Mouse (Mus musculus): Measurements from ENCODE around the gene N4bp1. TPM values are rescaled to one million over a fixed set of nuclear protein-coding genes. Genes with fewer than 3 reads are reported as not detected.

The N4bp1 gene
- 21.6 TPM for total RNA-seq (2023)

DNA sequence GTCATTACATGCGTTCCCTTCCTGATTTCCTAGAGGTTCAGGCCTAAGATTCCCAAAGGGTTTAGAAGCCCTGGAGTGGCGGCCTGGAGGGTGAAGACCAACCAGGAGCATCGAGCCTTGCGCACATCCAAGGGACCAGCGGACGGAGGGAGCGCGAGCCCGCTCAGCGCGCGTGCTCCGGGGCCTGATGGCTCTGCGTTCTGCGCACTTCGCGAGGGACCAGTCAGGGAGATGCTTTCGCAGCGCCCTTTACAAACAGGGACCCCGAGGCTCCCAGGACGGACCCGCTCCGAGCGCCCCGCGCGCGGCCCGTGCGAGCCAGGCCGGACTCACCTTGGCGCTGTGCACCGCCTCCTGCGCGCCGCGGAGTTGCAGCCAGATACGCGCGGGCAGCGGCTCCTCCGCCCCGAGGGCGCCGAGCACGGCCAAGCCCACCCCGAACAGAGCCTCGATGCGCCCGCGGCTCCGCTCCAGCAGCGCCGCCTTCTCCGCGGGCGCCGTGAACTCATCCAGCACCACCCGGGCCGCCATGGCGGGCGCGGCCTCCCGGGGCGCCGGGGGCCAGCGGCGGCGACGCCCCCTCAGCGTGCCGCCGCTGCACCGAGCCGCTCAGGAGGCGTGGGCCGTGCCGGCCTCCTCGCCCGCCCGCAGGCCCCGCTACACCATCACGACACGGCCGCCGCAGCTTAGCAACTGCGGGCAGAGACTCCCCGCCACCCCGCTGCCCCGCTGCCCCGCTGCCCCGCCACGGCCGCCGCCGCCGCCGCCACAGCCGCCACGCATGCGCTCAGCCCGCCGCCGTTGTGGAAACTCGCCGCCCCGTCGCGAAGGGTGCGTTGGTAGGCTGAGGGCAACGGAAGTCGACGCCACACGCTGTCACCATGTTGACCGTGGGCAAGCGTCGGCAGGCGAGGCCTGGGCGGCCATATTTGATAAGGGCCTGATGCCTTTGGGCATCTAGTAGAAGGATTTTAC is at the start of gene N4bp1:
TSS of gene N4bp1 (minus strand) at position 770 of the 975 bp plus-strand sequence.

Other genes starting within 250 kb of the N4bp1 start
- 1.3 TPM for gene Gm10638, start 139.6 kb downstream of the N4bp1 start, total RNA-seq (2023)
- gene Siah1a, start 139.3 kb downstream of the N4bp1 start, total RNA-seq (2023): 35.8 TPM